Mouse (Mus musculus) ES-Bruce4 (cell line): ENCODE results near the gene Alg9. TPM values are rescaled to one million over a fixed set of nuclear protein-coding genes. Genes with fewer than 3 reads are reported as not detected.

Experiments
- H3K27ac ChIP-seq: 2 replicates; pipeline ENCODE4 v1.5.1; 2012; ENCODE audit warnings: low read length, inconsistent platforms; ENCODE audit not compliant: insufficient read depth
- H3K27me3 ChIP-seq: 2 replicates; pipeline ENCODE4 v1.6.1; 2012; ENCODE audit warnings: mild to moderate bottlenecking, low read length, inconsistent platforms; ENCODE audit not compliant: control insufficient read depth, poor library complexity, insufficient read depth, severe bottlenecking
- H3K36me3 ChIP-seq: 2 replicates; pipeline ENCODE4 v1.6.1; 2012; ENCODE audit warnings: inconsistent platforms, mild to moderate bottlenecking, low read length, moderate library complexity; ENCODE audit not compliant: control insufficient read depth, poor library complexity, insufficient read depth, severe bottlenecking
- H3K4me1 ChIP-seq: one replicate; pipeline ENCODE4 v1.8.1; 2011; ENCODE audit warnings: low read length; ENCODE audit not compliant: control insufficient read depth, insufficient read depth
- H3K4me3 ChIP-seq: 2 replicates; pipeline ENCODE4 v1.5.1; 2011; ENCODE audit warnings: low read depth, mild to moderate bottlenecking, low read length
- H3K9ac ChIP-seq: 2 replicates; pipeline ENCODE4 v1.6.1; 2012; ENCODE audit warnings: low read depth, mild to moderate bottlenecking, inconsistent platforms; ENCODE audit not compliant: poor library complexity, severe bottlenecking
- H3K9me3 ChIP-seq: replicated peaks from 2 replicates; pipeline ENCODE4 v1.6.1; 2012; ENCODE audit warnings: mild to moderate bottlenecking, low read length, inconsistent platforms; ENCODE audit not compliant: control insufficient read depth, poor library complexity, insufficient read depth, severe bottlenecking
- CTCF ChIP-seq: IDR thresholded peaks from one replicate; pipeline ENCODE4 v1.8.1; 2011; ENCODE audit warnings: low read depth, low read length
- EP300 ChIP-seq: IDR thresholded peaks from 2 replicates; pipeline ENCODE4 v1.6.1; 2011; ENCODE audit warnings: low read depth, low read length; ENCODE audit not compliant: insufficient read depth
- POLR2A ChIP-seq: IDR thresholded peaks from one replicate; pipeline ENCODE4 v1.8.1; 2011; ENCODE audit warnings: low read length; ENCODE audit not compliant: insufficient read depth
- polyA plus RNA-seq: library from polyadenylated mRNA; stranded (reverse); fragments of >200 nt; gene quantifications from 2 replicates; pipeline ENCODE4 v1.2.4, GENCODE M21; 2011; ENCODE audit warnings: low read depth; ENCODE audit not compliant: missing spikeins, insufficient read depth, insufficient read length

Alg9 gene
- polyA plus RNA-seq, 1 experiment: 23.5 TPM

DNA sequence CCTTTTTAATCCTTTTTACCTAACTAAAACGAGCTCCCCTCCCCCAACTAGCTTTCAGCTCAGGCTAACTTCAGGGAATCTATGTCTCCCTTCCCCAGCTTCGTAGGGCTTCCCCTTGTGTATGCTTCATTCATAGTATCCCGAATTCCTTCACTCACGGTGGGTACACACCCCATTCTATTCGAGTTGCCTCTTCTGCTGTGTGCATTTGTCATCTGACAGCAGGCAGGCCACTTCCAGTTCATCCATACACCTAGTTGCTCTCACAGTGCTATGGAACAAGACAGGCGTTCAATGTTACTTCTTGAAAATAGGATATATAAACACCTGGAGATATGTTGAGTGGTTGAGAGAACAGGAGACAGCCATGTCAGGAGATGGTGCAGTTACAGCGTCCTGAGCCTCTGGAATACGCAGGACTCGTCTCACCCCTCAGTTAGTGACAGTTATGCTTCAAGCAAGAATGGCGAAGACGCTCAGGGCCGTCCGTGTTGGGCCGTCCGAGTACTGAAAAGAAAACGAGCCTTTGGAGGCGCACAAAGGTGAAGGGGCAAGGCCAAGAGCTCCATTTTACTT lies 7.2 kb upstream of the Alg9 start:
- no peaks in the 10 kb centered on the region for H3K27me3 ChIP-seq
- 0 out of 2 replicates have a peak, but pooled peaks cover 2% of the 10 kb centered on the region for H3K36me3 ChIP-seq
- no peaks in the 10 kb centered on the region for H3K4me1 ChIP-seq
- no peak overlapping the region for H3K27ac ChIP-seq
- no peaks in the 10 kb centered on the region for H3K9me3 ChIP-seq
- TF ChIP-seq POLR2A (no peak), CTCF (no peak), EP300 (no peak)
- peak overlapping the region; percentile 74 for H3K4me3 ChIP-seq
- peak overlapping the region; percentile 69 for H3K9ac ChIP-seq

DNA sequence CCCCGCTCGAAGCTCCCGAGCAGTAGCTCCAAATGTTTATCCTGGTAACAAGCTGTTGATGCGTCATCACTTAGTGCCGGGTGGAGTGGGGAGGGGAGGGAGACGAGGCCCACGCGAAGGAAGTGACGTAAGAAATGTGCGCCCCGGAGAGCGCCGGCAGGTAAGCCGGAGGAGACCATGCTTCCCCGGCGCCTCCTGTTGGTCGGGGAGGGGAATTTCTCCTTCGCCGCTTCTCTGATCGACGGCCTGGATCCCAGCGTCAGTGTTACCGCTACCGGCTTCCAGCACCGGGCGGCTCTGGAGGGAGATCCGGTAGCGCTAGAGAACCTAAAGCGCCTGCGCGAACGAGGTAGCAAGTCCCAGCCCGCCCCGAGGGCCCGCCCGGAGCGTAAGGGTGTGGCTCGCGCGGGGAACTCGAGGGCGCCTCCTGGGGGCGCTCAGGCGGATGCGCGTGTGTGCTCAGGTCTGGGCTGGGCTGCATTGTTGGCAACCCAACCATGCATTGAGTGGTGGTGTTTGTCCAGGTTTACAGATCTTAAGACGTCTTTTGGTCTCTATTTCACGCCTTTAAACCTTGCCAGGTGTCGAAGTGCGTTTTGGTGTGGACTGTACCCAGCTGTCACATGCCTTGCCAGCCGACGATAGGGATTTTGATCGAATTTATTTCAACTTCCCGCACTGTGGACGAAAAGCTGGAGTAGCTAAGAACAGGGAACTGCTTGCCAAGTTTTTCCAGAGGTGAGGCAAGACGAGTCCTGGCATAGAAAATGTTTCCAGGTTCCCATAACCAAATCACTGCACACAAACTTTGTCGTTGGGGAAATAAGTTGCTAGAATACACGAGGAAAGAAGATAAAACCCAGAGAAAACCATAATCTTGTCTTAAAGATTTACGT lies 6.5 kb upstream of the Alg9 start, which contains the start of gene Fdxacb1:
Gene Fdxacb1, plus strand, starts transcription at position 130 of the 896 bp plus-strand sequence.
- 0 out of 2 replicates have a peak, but pooled peaks cover 2% of the 10 kb centered on the region for H3K36me3 ChIP-seq
- peak within 1 kb of the TSS; percentile 74 for H3K4me3 ChIP-seq
- no peak for TF ChIP-seq EP300
- TF ChIP-seq CTCF: peak; percentile 53
- H3K27me3 ChIP-seq: no peaks in the 10 kb centered on the region
- peak within 1 kb of the TSS; percentile 69 for H3K9ac ChIP-seq
- H3K4me1 ChIP-seq: no peaks in the 10 kb centered on the region
- peak within 1 kb of the TSS; percentile 68 for H3K27ac ChIP-seq
- H3K9me3 ChIP-seq: no peaks in the 10 kb centered on the region

DNA sequence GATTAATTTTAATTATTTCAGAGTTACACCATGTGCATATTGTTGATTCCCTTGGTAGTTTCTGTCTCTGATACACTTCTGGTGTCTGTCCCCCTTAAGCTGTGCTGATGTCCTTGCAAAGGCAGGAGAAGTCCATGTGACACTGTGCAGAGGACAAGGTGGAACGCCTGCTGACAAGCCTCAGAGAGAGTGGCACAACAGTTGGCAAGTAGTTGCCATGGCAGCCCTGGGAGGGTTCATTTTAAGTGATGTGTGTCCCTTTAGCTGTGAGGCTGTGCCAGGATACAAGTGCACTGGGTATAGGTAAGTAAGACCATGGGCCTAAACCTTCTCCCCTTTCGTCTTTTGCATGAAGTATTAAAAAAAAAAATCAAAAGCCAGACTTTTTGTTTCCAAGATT lies 4.8 kb upstream of the Alg9 start:
- H3K4me1 ChIP-seq: no peaks in the 10 kb centered on the region
- H3K36me3 ChIP-seq: 0 out of 2 replicates have a peak, but pooled peaks cover 2% of the 10 kb centered on the region
- no peaks in the 10 kb centered on the region for H3K9me3 ChIP-seq
- no peaks in the 10 kb centered on the region for H3K27me3 ChIP-seq
- H3K9ac ChIP-seq: no peak overlapping the region
- H3K27ac ChIP-seq: no peak overlapping the region
- no peak for TF ChIP-seq EP300
- TF ChIP-seq POLR2A: no peak
- no peak for TF ChIP-seq CTCF
- H3K4me3 ChIP-seq: no peak overlapping the region

DNA sequence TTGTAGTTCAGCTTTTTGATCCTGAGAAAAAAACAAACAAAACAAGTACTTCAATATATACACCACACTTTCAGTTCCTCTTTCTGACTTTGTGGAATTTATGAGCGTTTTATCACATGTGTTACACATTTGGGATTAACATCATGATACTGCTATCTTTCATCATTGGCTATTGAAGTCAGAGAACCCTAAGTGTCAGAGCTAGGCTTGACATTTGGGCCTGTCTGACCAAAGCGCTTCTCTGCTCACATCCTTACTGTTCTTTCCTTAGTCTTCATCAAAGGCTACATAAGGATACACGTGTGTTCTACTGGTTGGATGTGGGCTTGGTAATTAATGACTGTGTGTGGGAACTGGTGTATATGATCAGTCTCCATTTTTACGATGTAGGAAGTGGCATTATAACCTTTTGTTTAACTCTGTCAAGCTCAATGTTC lies 775 bp upstream of the Alg9 start:
- Histone ChIP-seq H3K9me3 (no peaks in the 10 kb centered on the region), H3K4me1 (no peaks in the 10 kb centered on the region), H3K27me3 (no peaks in the 10 kb centered on the region), H3K4me3 (no peak overlapping the region), H3K27ac (no peak overlapping the region), H3K36me3 (0 out of 2 replicates have a peak, but pooled peaks cover 2% of the 10 kb centered on the region), H3K9ac (no peak overlapping the region)
- TF ChIP-seq POLR2A (no peak), EP300 (no peak), CTCF (no peak)

DNA sequence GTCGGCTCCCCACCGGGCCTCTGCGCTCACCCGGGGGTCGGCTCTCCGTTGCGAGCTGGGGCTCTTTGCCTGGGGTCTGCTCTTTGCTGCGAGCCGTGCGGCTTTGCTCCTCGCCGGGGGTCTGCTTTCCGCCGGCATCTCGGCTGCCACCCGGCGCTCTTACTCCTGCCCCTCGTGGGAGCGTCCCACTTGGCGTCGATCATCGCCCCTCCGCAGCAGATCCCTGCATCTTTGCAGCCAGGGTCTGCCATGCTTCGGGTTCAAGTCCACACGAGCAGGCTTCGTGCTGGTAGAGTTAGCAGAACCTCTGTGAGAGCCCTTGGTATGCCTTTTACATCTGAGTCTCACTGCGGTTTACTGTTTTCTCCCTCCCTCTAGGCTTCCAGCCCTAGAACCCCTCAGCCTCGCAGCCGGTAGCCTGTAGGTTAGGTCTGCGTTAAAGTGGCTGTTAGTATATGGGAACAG lies 875 bp downstream of the Alg9 start:
- TF ChIP-seq CTCF: no peak
- TF ChIP-seq POLR2A: no peak
- TF ChIP-seq EP300: no peak

DNA sequence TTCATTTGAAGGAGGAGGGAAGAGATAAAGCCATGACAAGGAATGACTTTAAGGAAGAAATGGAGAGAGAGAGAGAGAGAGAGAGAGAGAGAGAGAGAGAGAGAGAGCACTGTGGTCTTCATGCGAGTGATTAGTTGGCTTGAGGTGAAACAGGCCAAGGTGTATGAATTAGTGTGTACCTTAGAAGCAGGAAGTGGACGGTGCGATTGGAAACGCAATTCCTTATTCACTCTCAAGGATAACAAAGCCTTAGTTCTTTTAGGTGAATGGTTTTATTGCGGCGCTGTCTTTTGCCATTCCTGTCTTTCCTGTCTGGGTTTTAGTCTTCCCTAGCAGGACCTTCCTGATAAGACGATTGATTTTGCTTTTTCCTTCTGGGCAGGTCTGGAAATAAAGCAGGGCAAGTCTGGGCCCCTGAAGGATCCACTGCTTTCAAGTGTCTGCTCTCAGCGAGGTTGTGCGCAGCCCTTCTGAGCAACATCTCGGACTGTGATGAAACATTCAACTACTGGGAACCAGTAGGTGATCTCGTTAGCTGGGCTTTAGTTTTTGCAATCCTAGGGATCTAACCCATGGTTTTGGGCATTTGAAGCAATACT lies 1.4 kb downstream of the Alg9 start:
- H3K9me3 ChIP-seq: no peaks in the 10 kb centered on the region
- peaks cover 4% of the 10 kb centered on the region for H3K36me3 ChIP-seq
- no peaks in the 10 kb centered on the region for H3K27me3 ChIP-seq
- peak overlapping the region; percentile 68 for H3K4me3 ChIP-seq
- H3K9ac ChIP-seq: peak overlapping the region; percentile 90
- H3K27ac ChIP-seq: no peak overlapping the region
- no peaks in the 10 kb centered on the region for H3K4me1 ChIP-seq
- TF ChIP-seq EP300 (no peak), POLR2A (no peak), CTCF (no peak)

More for the DNA sequence above, 875 bp downstream of the Alg9 start:
- Histone ChIP-seq H3K9ac (peak overlapping the region; percentile 90), H3K27me3 (no peaks in the 10 kb centered on the region), H3K9me3 (no peaks in the 10 kb centered on the region), H3K36me3 (peaks cover 4% of the 10 kb centered on the region), H3K4me1 (no peaks in the 10 kb centered on the region), H3K27ac (no peak overlapping the region), H3K4me3 (peak overlapping the region; percentile 68)
